Mouse (Mus musculus) T-cell, adult 66 days (primary cell): Measurements from ENCODE around the gene Wdr34. TPM values are rescaled to one million over a fixed set of nuclear protein-coding genes. Genes with fewer than 3 reads are reported as not detected.

Source experiments
- total RNA-seq, 2 experiments: library from RNA; stranded (reverse); gene quantifications; 3 replicates in 1 of 2; 4 replicates in 1 of 2; pipeline ENCODE4 v1.2.4; 2023

The Wdr34 gene
- total RNA-seq, result 1 to 10 TPM; 1.0 to 2.2 TPM

GRCm38 (mm10) chr2:30048699-30049388, at the start of gene Wdr34:
TSS of gene Wdr34 (minus strand) at chr2:30048881.

GRCm38 (mm10) chr2:30093471-30094207, 45.0 kb upstream of the Wdr34 start, which contains the start of gene Zdhhc12:
TSS of gene Zdhhc12 (minus strand) at chr2:30093648.

GRCm38 (mm10) chr2:30077502-30078348, 29.0 kb upstream of the Wdr34 start, which contains the start of gene Pkn3:
TSS of gene Pkn3 (plus strand) at chr2:30077684.

GRCm38 (mm10) chr2:30057223-30057904, 8.7 kb upstream of the Wdr34 start, which contains the start of gene Set:
TSS of gene Set (plus strand) at chr2:30057378.

Other genes with a start within 250 kb of the Wdr34 start
- 10 to 100 TPM; 17.1 to 19.7 TPM for gene Slc27a4, start 246.2 kb downstream of the Wdr34 start, total RNA-seq
- gene Urm1, start 228.8 kb downstream of the Wdr34 start, total RNA-seq, result 10 to 100 TPM; 47.7 to 49.7 TPM
- gene Cercam, start 179.7 kb downstream of the Wdr34 start, total RNA-seq, result 1 to 10 TPM; 4.4 to 7.3 TPM
- 10 to 100 TPM; 77.4 to 98.6 TPM for gene Odf2, start 159.7 kb downstream of the Wdr34 start, total RNA-seq
- 100 to 1,000 TPM in 1 of 2 experiments, 10 to 100 TPM in 1; 83.8 to 105 TPM for gene Gle1, start 113.5 kb downstream of the Wdr34 start, total RNA-seq
- gene Sptan1, start 83.3 kb downstream of the Wdr34 start, total RNA-seq, result 100 to 1,000 TPM; 286 to 298 TPM
- gene Set, start 8.5 kb upstream of the Wdr34 start, total RNA-seq, result 100 to 1,000 TPM; 252 to 272 TPM
- gene Pkn3, start 28.8 kb upstream of the Wdr34 start, total RNA-seq, result 1 to 10 TPM; 1.2 to 5.1 TPM
- 10 to 100 TPM; 16.4 to 17.2 TPM for gene Zdhhc12, start 44.8 kb upstream of the Wdr34 start, total RNA-seq
- 10 to 100 TPM; 75.0 to 80.9 TPM for gene Zer1, start 75.7 kb upstream of the Wdr34 start, total RNA-seq
- 10 to 100 TPM; 43.0 to 54.7 TPM for gene Tbc1d13, start 84.9 kb upstream of the Wdr34 start, total RNA-seq
- gene Endog, start 122.6 kb upstream of the Wdr34 start, total RNA-seq, result 10 to 100 TPM; 15.3 to 16.6 TPM
- gene Spout1, start 129.6 kb upstream of the Wdr34 start, total RNA-seq, result 10 to 100 TPM; 24.1 to 24.5 TPM
- 10 to 100 TPM; 12.4 to 15.4 TPM for gene Kyat1, start 157.0 kb upstream of the Wdr34 start, total RNA-seq
- 10 to 100 TPM; 60.4 to 62.7 TPM for gene Lrrc8a, start 188.8 kb upstream of the Wdr34 start, total RNA-seq
- gene Gm28035, start 191.7 kb upstream of the Wdr34 start, total RNA-seq, result 1 to 10 TPM; 7.0 to 8.3 TPM
- 10 to 100 TPM; 18.3 to 26.2 TPM for gene Phyhd1, start 217.3 kb upstream of the Wdr34 start, total RNA-seq
- not detected for gene Gm28038, start 232.2 kb upstream of the Wdr34 start, total RNA-seq
- 10 to 100 TPM in 1 of 2 experiments, 1 to 10 TPM in 1; 8.5 to 12.3 TPM for gene Dolk, start 237.5 kb upstream of the Wdr34 start, total RNA-seq
- gene Nup188, start 237.5 kb upstream of the Wdr34 start, total RNA-seq, result 10 to 100 TPM; 56.2 to 60.7 TPM